Mouse (Mus musculus): Measurements from ENCODE around the gene Gm13119. TPM values are rescaled to one million over a fixed set of nuclear protein-coding genes. Genes with fewer than 3 reads are reported as not detected.
"Not testable (repeated sequence)": the region's sequence is repeated elsewhere in the genome, so short reads cannot be mapped to it uniquely, and the experiment has no call there.

Gene Gm13119
- polyA plus RNA-seq (2015; fragmentation: Nextera tagmentation; extraction: Ambion mirVana), result not detected in 2 replicates

DNA sequence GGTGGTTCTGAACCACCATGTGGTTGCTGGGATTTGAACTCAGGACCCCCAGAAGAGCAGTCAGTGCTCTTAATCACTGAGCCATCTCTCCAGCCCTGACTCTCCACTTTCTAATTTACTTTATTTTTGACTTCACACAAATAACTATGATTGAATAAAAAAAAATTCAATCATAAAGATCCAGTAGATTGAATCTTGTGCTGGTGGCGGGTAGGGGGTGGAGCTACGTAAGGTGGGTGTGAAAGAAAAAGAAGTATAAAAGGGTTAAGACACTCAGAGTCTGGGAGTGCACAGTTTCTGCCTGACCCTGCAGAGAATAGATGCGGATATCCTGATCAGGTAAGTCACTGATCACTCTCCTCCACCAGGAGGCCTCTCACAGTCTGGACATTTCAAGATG is at the start of gene Gm13119:
Gene Gm13119, plus strand, starts transcription at position 301 of the 400 bp plus-strand sequence.
- H3K9me3 ChIP-seq, result peaks cover 14% of the 10 kb centered on the region; the same call in 1 of the 2 replicates
- not testable (repeated sequence) for H3K27me3 ChIP-seq; ATAC-seq (ENCODE audit: low FRiP score); H3K9ac ChIP-seq; H3K27ac ChIP-seq; H3K4me1 ChIP-seq (replicated peaks); H3K36me3 ChIP-seq; H3K4me3 ChIP-seq; H3K4me2 ChIP-seq
- WGBS, result 92% methylated on average over 3 of the region's 3 CpGs

GRCm38 (mm10) chr4:144312666-144313460 is 44.9 kb upstream of the Gm13119 start:
- H3K9ac ChIP-seq; ATAC-seq (ENCODE audit: low FRiP score); H3K27me3 ChIP-seq: not testable (repeated sequence)

DNA sequence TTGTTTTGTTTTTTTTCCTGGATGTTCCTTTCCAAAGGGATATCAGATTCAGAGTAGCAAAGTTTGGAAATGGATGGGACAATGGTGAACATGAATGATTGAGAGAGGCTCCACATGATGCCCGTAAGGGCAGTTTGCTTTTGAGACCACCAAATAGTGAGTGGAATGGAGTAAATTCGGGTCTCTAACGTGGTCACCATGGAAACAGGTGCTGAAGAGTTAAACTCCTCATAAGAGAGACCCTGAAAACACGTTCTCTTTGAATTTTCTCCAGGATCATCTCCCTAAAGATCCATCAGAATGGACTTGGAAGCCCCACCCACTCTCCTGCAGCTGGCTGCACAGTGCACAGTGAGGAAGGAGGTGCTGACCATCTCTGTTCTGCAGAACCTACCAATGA is 27.8 kb upstream of the Gm13119 start, which contains the start of gene Gm13128:
Gene Gm13128, plus strand, starts transcription at position 301 of the 400 bp plus-strand sequence.
- not testable (repeated sequence) for H3K4me3 ChIP-seq; H3K27ac ChIP-seq; H3K9me3 ChIP-seq; H3K27me3 ChIP-seq; H3K4me1 ChIP-seq (replicated peaks); H3K4me2 ChIP-seq; ATAC-seq (ENCODE audit: low FRiP score); H3K9ac ChIP-seq; H3K36me3 ChIP-seq
- WGBS, result 63% methylated on average over 4 of the region's 4 CpGs

More at GRCm38 (mm10) chr4:144312666-144313460, 44.9 kb upstream of the Gm13119 start:
- H3K36me3 ChIP-seq; H3K9me3 ChIP-seq; H3K4me2 ChIP-seq; H3K4me1 ChIP-seq (replicated peaks); H3K27ac ChIP-seq; H3K4me3 ChIP-seq: not testable (repeated sequence)
- WGBS, result 80% methylated on average over 2 of the region's 2 CpGs

DNA sequence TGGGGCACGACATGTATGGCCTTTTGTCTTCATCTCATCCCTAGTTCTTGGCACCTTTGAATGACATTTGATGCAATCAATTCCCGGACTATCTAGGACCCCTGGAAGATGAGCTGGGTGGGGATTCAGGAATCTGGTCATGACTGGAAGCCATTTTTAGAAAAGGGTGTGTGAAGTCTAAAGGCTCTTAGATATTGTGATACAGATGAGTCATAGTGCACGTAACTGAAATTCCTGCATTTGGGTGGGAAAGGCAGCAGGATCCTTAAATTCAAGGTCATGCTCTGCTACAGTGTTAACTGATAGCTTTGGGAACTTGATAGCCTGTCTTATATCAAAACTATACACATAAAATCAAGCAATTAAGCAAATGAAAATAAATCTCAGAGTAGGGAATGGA is 21.9 kb upstream of the Gm13119 start:
- not testable (repeated sequence) for H3K9me3 ChIP-seq; H3K4me3 ChIP-seq; H3K27ac ChIP-seq; H3K9ac ChIP-seq; H3K27me3 ChIP-seq; ATAC-seq (ENCODE audit: low FRiP score); H3K4me1 ChIP-seq (replicated peaks); H3K4me2 ChIP-seq; H3K36me3 ChIP-seq
- 83% methylated on average over 3 of the region's 3 CpGs for WGBS

DNA sequence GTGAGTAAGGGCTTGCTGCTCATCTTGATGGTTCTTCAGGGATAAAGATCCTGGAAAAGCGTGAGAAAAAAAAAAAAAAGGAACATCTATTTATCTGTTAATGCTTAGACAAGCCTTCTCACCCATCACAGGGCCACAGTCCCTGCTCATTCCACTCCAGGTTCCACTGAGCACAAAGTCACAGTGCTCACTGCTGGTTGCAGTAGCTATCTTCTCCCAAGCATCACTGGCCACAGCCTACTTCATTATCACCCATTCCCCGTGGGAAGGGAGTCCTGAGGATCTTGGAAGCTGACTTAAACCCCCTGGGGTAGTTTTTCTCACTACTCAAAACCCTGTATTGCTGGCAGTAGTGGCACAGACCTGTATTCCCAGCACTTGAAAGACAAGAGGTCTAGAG is 20.2 kb downstream of the Gm13119 start, which contains the start of gene Pramef20:
Gene Pramef20, minus strand, starts transcription at position 23 of the 400 bp plus-strand sequence.
- Histone ChIP-seq H3K4me3 (no peak within 1 kb of the TSS), H3K9ac (no peak within 1 kb of the TSS), H3K36me3 (no peaks in the 10 kb centered on the region), H3K4me2 (no peak within 1 kb of the TSS), H3K27me3 (no peaks in the 10 kb centered on the region), H3K9me3 (peaks cover 34% of the 10 kb centered on the region), H3K27ac (no peak within 1 kb of the TSS), H3K4me1 (replicated peaks) (no peaks in the 10 kb centered on the region)
- no peak for ATAC-seq (ENCODE audit: low FRiP score)
- WGBS, result 65% methylated on average over 2 of the region's 2 CpGs

GRCm38 (mm10) chr4:144396316-144396715 is 38.6 kb downstream of the Gm13119 start:
- H3K4me3 ChIP-seq, result no peak overlapping the region
- H3K27ac ChIP-seq, result no peak overlapping the region
- no peaks in the 10 kb centered on the region for H3K27me3 ChIP-seq
- WGBS, result 43% methylated on average over 3 of the region's 3 CpGs
- H3K9me3 ChIP-seq, result 0 out of 2 replicates have a peak, but pooled peaks cover 18% of the 10 kb centered on the region
- H3K9ac ChIP-seq, result no peak overlapping the region
- ATAC-seq (ENCODE audit: low FRiP score), result no peak
- no peak overlapping the region for H3K4me2 ChIP-seq
- H3K36me3 ChIP-seq, result no peaks in the 10 kb centered on the region
- no peaks in the 10 kb centered on the region for H3K4me1 ChIP-seq (replicated peaks)

- H3K4me2 ChIP-seq, result no peak overlapping the region
- H3K4me3 ChIP-seq, result no peak overlapping the region
- WGBS, result 89% methylated on average over 4 of the region's 4 CpGs
- 0 out of 2 replicates have a peak, but pooled peaks cover 5% of the 10 kb centered on the region for H3K4me1 ChIP-seq (replicated peaks)
- H3K27me3 ChIP-seq, result no peaks in the 10 kb centered on the region
- no peak for ATAC-seq (ENCODE audit: low FRiP score)
- H3K9ac ChIP-seq, result no peak overlapping the region
- H3K36me3 ChIP-seq, result no peaks in the 10 kb centered on the region
- peaks cover 5% of the 10 kb centered on the region; the same call in 1 of the 2 replicates for H3K9me3 ChIP-seq
- no peak overlapping the region for H3K27ac ChIP-seq
Observed at GRCm38 (mm10) chr4:144402712-144403111, 45.0 kb downstream of the Gm13119 start.

DNA sequence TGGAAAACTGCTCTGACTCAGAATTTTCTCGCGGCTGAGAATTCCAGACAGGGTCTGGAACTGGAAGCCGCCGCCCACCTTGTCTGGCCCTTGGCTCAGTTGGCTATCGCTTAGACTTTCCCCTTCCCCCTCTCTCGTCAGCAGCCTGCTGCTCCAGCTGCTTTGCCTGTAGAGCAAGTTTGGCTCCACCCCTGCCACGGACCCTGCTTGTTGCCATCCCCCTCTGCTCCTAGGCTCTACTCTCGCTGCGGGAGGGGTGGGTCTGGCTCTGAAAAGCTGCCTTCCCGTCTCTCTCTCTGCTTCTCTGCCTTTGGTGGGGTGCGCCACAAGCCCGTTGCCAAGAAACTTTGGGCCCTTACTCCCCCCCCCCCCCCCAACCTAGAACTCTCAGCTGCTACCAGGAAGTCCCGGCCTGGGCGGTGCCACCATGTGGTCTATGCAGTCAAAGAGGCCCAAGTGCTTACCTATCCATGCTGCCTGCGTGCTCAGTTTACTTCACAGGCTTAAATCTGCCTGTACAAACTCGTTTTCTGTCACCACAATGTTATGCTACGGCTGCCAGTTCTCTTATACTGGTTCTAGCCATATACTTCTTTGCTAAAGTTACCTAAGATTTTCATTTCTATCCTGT is 46.8 kb downstream of the Gm13119 start:
- ATAC-seq (ENCODE audit: low FRiP score), result no peak
- no peak overlapping the region for H3K27ac ChIP-seq
- H3K36me3 ChIP-seq, result no peaks in the 10 kb centered on the region
- no peak overlapping the region for H3K9ac ChIP-seq
- H3K4me1 ChIP-seq (replicated peaks), result 0 out of 2 replicates have a peak, but pooled peaks cover 5% of the 10 kb centered on the region
- WGBS, result 10% methylated on average over 17 of the region's 17 CpGs
- H3K4me2 ChIP-seq, result peak overlapping the region; percentile 40
- no peak overlapping the region for H3K4me3 ChIP-seq
- H3K27me3 ChIP-seq, result no peaks in the 10 kb centered on the region
- H3K9me3 ChIP-seq, result peaks cover 5% of the 10 kb centered on the region; the same call in 1 of the 2 replicates

GRCm38 (mm10) chr4:144406261-144406660 is 48.5 kb downstream of the Gm13119 start:
- 53% methylated on average over 3 of the region's 3 CpGs for whole genome bisulfite sequencing
- Histone ChIP-seq H3K4me3 (no peak overlapping the region), H3K9ac (no peak overlapping the region), H3K4me1 (replicated peaks) (0 out of 2 replicates have a peak, but pooled peaks cover 5% of the 10 kb centered on the region), H3K27ac (no peak overlapping the region), H3K9me3 (peaks cover 5% of the 10 kb centered on the region; the same call in 1 of the 2 replicates), H3K36me3 (no peaks in the 10 kb centered on the region), H3K27me3 (no peaks in the 10 kb centered on the region), H3K4me2 (no peak overlapping the region)
- no peak for ATAC-seq (ENCODE audit: low FRiP score)

DNA sequence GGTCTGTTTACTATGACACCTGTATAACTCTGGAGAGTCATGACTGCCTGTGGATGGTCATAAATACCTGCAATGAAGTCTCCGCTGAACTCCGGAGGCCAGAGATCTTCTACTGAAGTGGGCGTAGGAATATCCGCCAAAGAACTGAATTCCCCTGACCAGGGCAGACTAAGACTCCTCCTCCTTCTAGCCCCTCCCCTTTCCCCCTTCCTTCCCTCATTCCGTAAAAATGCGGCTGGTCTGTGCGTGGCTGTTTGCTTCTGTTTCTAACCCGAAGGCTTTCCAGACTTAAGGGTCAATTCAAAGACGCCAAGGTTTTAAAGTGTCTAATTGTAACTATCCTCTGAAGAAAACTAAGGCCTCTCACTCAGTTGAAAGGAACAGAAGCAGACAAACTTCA is 50.5 kb downstream of the Gm13119 start, which contains the start of gene Pramef12:
Gene Pramef12, minus strand, starts transcription at position 175 of the 400 bp plus-strand sequence.
- H3K4me1 ChIP-seq (replicated peaks), result 0 out of 2 replicates have a peak, but pooled peaks cover 5% of the 10 kb centered on the region
- no peak for ATAC-seq (ENCODE audit: low FRiP score)
- no peak within 1 kb of the TSS for H3K9ac ChIP-seq
- H3K4me3 ChIP-seq, result no peak within 1 kb of the TSS
- H3K9me3 ChIP-seq, result peaks cover 7% of the 10 kb centered on the region; the same call in 1 of the 2 replicates
- 83% methylated on average over 9 of the region's 9 CpGs for WGBS
- no peak within 1 kb of the TSS for H3K4me2 ChIP-seq
- no peaks in the 10 kb centered on the region for H3K36me3 ChIP-seq
- no peak within 1 kb of the TSS for H3K27ac ChIP-seq
- H3K27me3 ChIP-seq, result no peaks in the 10 kb centered on the region
